Mouse (Mus musculus): ENCODE data around the gene Itpr3. TPM values are rescaled to one million over a fixed set of nuclear protein-coding genes. Genes with fewer than 3 reads are reported as not detected.
A peak's percentile ranks its signal among the peaks of the same experiment; 100 is the strongest.

The Itpr3 gene
- 6.1 and 7.4 TPM in 2 replicates for total RNA-seq (2021)
- long read RNA-seq, partial matches to known transcripts = 1 of 4 reads
- long read RNA-seq, other reads (novel, unspliced or antisense) = 3 of 4 reads

DNA sequence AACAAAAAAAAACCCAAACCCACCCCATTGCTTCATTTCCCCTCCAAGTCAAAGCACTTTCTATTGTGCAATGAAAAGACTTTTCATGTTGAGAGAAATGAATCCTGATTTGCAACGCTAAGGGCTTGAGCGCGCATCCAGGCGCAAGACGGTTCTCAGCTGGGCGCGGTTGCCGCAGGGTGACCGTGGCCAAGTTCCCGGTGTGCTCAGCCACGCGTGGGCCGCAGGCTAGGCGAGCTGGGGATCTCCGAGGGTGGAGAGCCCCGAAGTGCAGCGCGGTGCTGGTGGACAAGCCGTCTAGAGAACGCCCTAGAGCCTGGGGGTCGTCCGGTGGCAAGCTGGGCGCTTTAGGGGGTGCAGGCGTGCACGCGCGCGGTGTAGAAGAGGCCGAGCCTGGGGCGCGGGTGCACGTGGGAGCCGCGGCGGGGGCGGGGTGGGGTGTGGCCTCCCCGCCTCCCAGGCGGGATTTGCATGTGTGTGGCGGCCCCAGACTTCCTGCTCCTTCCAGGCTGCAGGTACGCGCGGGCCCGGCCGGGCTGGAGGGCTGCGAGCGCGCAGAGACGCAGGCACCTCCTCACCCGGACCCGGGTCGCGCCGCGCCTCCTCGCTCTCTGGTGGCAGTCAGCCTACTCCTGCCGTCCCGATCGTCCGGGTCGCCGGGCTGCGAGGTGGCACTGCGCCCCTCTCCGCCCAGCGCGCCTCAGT, at the start of gene Itpr3:
TSS of gene Itpr3 (plus strand) at position 493 of the 705 bp plus-strand sequence.
- peak; percentile 83 for DNase-seq

DNA sequence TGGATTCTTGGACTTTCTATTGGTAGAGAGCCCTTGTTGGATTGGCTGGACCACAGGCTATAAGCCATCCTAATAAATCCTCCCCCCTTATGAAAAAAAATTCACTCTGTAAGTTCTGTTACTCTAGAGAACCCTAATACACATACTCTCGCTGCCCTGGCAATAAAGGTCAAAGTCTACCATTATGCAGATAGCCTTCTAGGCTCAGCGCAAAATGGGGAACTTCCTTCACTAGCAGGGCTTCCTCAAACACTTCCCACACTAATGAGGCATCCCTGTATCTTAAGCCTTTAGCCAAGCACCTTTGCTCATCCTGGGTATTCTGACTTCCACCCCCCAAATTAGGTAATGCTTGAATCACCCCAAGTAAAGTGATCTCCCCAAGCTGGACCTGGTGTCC, 48.8 kb upstream of the Itpr3 start:
- DNase-seq = no peak

DNA sequence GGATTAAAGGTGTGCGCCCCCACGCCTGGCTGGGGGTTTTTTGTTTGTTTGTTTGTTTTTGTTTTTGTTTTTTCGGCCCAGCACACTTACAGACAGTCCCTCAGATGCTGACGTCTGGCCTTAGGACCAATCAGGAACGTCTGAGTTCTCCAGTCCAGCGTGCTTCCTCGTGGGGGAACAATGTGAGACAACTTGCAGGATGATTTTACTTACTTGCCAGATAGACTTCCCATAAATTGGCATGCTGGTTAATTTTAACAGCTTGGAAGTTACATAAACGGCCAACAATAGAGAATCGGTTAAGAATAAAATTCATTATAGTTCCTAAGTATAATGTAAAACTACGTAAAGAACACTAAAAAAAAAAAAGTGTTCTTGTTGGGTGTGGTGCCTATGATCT, 45.9 kb upstream of the Itpr3 start:
- no peak for DNase-seq

DNA sequence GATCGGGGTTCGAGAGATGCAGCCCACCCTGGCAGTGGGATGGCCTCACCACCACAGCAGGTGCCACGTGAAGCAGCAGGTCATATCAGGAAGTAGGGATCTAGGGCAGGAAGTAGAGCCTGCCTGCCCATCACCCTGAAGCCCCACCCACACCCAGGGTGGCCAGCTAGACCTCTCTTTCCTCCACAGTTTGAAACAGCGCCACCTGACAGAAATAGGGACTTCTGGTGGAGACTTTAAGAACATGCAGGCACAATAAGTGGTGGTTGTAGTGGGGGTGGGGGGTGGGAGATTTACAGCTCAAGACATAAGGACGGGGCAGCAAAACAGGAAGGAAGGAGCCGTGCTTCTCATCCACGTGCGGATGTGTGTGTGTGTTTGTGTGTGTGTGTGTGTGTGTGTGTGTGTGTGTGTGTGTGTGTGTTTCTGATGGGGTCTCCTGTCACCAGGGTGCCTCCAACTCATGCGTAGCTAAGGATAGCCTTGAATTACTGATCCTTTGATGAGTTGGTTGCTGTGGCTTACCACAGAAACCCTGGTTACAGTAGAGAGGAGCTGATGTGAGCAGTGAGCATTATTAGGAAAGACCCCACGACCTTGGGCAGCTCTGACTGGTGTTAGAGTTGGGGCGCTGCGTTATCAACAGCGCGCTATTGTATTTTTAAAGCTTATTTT, 45.0 kb upstream of the Itpr3 start:
- no peak for DNase-seq

DNA sequence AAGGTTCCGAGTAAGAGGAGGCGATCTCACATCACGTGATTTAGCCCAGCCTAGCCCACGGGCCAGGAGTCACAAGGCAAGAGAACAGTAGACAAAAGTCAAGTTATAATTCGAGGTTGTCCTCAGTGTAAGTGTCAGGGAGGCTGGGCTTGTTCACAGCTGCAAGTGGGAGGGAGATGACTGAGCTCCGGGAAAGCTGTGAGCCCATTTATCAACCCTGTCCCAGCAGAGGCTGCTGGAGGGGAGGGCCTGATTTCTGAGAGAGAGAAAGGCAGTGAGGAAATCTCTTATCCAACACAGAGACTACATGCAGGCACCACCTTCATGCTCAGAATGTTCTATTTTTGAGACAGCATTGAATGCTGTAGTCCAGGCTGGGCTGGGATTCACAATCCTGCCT, 44.2 kb upstream of the Itpr3 start:
- DNase-seq = no peak

DNA sequence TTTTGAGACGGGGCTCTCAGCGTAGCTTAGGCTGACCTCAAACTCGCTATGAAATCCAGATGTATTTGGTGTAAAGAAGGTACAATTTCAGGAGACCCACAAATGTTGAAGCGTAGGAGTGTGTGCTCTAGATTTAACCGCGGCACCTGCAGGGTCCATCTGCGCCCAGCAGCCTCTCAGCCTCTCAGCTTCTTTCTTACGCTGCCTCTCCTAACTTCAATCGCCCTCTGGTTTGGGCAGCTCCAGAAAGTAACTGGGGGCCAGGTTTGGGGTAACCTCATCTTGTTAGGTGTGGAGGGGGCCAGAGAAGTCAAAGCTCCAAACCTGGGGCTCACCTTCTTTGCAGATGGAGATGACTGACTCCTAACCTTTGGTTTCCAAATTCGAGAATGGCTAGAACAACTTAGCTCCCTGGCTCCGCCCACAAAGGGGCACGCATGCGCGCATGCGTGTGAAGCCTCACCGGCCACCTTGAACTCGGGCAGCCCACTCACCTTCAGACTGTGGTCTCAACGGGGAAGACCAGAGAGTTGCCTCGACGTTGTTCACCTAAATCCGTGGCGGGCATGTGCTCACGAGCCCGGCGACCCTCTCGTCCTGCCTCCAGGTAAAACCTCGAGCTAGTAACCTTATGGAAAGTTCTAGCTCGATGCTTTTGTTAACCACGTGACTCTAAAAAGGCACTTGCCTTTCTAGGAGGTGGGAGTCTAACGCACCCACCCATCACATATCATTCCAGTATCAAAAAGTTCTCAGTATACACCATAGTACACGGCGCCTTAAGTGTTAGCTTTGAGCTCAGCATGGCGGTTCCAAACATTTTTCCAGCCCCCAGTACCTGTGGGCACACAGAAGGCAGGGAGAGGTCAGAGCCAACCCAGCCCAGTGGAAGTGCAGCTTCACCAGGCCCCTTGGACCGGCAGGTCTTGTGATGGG, 39.3 kb upstream of the Itpr3 start:
- peak; percentile 88 for DNase-seq

DNA sequence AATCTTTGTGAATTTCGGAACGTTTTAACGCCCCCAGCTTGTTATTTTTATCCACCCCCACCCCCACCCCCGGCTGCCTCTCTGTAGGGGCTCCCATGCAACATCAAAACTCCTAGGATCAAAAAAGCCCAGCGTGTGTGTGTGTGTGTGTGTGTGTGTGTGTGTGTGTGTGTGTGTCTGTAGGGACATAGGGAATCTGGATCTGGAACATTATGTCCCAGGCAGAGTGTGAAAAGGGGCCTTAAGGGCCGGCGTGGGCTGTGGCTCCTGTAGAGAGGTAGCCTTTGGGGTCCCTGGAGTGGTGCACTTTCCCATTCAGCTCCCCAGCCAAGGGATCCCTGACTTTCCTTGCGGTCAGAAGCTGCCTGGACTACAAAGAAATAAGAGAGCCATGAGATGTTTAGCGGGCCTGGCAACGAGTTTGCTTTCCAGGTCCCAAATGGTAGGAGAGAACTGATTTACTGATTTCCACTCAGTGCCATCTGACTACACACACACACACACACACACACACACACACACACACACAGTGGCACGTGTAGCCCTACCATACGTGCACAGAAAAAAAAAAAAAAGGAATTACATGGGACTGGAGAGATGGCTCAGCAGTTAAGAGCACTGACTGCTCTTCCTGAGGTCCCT, 38.4 kb upstream of the Itpr3 start:
- DNase-seq = no peak

DNA sequence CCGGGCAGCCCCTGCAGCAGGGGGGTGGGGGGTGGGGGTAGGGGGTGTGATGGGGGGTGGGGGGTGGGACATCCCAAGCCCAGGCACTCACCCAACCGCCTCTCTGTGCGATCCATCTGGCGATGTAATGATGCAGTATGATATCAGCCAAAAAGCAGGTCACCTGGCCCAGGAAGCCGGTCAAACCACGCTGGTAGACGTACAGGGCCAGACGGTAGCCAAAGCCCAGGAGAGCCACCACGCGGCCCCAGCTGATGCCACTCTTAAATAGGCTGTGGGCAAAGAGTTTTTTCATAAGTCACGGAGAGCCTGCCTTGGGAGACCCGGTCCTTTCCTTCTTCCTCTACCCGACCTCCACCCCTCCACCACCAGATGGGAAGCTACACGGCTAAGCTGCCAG, 36.0 kb upstream of the Itpr3 start:
- DNase-seq = no peak

DNA sequence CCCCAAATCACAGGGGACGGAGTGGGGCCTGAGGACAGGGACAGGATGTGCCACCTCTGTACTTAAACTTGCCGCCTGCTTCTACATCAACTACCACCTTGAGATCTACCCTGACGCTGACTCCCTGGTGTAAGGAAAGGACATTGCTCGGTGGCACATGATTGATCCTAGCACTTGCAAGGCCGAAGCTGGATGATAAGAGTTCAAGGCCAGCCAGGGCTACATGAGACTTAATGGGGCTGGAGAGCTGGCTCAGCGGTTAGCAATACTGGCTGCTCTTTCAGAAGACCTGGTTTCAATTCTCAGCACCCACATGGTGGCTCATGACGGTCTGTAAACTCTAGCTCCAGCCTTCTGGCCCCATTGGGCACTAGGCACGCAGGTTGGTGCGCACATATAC, 35.4 kb upstream of the Itpr3 start:
- no peak for DNase-seq

DNA sequence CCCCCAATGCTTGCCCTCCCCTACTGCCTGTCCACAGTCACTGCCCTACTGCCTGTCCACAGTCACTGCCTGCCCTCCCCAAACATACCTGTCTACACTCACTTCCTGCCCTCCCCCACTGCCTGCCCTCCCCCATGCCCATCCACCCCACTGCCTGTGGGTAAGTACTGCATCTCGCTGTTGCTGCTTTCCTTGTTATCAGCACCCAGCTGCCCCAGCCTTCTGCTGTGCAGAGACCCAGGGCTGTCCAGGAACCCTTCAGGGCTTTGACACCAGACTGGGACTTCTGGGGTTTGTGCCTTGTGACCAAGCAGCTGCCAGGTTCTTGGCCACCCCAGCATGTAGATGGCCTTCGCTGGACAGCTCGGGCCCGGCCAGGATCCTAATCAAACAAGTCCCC, 33.8 kb upstream of the Itpr3 start:
- no peak for DNase-seq

DNA sequence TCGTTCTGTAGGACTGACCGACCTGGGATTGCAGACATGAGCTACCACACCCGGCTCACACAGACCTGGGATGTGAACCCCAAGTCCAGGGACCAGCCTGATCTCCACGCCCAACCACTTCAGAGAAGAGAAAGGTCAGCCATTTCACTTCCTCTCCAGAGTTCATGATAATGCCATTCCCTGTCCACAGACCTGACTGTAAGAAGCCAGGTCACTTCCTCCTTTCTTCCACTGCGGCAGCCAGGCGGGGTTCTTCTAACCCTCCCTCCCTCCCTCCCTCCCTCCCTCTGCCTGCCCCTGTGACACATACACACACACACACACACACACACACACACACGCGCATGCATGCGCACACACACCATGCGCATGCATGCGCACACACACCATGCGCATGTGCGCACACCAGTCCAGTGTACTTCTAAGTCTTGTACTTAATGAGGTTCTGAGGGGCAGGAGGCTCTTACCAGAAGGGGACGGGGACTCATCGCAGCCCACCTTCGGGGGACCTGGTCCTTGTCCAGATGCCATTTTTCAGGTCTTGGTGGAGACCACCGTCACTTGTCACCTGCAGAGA, 31.7 kb upstream of the Itpr3 start:
- no peak for DNase-seq

DNA sequence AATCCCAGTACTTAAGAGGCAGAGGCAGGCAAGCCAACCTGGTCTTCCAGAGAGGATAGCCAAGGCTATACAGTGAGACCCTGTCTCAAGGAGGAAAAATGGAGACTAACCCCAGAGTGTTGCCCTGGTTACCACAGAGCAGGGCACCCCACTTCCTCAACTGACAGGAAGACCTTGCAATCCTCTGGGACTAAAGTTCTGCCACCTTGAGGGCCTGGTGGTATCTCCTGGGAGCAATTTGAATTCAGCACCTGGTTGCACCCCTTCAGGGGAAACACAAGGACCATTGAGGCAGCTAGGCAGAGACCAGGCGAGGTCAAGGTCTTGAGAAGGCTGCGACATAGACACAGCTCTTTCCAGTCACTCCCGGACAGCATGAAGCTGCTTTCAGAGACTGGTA, 31.2 kb upstream of the Itpr3 start:
- DNase-seq = no peak

DNA sequence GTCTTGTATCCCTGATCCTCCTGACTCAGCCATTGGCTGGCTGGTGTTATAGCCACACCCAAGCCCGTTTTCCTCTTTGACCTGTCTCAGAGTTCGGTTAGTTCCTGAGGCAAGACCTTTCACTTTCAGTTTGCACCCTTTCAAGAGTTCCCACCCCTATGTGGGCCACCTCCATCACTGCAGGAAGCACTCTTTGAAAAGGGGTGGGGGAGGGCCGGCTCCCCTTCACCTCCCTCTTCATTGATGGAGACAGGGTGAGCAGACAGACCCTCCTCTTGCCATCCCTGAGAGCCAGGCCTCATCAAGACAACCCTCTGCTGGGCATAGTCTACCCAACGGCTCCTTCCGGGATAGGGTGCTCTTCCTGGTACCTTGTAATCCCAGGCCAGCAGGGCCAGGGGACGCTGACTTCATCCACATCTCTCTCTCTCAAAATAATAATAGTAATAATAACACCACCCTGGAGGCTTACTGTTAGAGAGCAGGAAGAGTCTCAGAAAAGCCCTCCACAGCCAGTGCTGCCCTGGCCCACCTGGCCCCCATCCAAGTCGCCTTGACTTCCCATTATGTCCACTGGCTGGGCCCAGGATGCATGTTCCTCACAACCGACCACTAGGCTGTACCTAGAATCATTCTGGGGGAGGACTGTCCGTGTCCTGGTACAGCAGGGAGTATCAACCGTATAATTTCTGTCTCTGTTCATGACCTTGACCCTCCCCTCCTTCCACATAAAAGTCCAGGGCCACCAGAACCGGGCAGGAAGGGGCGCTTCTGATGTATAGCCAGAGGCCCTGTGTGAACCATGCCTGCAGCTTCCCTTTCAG, 29.4 kb upstream of the Itpr3 start:
- peak; percentile 47 for DNase-seq

DNA sequence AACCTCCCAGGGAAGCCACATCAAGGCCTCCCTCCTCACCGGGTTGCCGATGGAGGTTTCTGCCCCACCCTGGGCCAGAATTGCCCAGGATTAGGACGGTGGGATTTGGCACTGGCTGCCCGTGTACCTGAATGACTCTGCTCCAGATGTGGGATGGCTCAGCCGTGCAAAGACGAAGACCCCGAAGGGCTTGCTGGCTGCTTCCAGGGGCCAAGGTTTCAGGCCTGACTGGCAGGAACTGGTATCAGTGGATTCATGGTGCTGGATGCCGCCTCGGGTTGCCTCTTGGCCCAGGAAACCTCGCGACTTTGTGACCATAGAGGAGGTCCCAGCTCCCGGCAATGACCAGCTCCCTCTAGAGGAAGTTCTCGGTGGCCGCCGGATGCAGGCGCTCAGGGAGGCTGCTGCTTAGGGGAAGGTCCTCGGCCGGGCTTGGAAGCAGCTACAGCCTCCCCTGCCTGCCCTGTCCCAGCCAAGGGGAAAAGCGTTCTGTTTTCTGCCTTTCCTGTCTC, 28.8 kb upstream of the Itpr3 start:
- peak; percentile 89 for DNase-seq

DNA sequence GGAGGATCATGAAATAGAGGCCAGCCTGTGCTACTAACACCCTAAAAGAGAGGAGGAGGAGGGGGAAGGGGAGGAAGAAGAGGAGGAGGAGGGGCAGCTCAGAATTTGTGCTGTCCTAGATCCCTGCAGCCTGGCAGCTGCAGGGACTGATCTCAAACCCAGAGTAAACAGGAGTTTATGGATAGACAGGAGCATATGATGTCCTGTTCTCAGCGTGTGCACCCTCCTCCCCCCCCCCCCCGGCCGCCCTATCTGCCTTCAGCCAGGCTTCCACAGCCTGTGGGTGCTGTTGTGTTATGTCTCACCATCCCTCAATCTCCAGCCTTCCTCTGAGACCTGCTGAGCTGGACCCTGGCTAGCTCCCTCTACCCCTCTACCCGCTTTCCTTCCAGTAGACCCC, 28.2 kb upstream of the Itpr3 start, which contains the start of gene Bak1:
TSS of gene Bak1 (minus strand) at position 101 of the 400 bp plus-strand sequence.
- no peak for DNase-seq

DNA sequence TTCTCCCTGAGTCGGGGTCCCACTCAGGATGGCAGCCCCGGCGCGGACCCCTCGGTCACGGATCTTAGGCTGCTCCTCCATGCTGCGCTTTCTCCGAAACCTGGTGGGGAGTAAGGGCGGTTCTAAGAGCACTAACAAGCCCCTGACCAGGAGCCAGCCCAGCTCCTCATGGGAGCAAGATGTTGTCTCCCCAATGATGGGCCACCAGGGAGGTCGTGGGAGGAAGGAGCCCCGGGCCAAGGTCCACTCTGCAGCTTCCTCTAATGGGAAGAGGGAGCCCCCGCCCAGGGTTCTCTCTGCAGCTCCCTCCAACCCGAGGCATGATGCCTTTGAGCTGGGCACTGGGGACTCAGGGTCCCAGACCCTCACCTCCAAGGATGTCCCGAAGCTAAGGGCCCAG, 27.7 kb upstream of the Itpr3 start:
- DNase-seq = no peak

DNA sequence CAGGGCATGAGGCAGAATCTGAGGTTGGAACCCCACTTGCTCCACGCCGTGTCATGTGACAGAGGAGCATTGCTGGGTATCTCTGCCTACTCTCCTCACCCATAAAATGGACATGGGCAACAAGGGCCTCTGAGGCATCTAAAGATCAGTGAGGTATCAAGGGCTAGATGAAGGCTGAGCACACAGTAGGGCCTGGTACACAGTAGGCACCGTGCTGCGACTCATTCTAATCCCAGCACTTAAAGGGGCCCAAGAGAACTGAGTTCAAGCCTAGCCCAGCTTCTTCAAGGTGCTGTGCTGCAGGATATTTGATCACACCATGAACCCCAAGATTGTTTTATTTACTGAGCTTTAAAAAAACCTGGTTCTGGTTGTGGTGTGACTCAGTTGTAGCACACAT, 26.2 kb upstream of the Itpr3 start:
- DNase-seq = no peak

DNA sequence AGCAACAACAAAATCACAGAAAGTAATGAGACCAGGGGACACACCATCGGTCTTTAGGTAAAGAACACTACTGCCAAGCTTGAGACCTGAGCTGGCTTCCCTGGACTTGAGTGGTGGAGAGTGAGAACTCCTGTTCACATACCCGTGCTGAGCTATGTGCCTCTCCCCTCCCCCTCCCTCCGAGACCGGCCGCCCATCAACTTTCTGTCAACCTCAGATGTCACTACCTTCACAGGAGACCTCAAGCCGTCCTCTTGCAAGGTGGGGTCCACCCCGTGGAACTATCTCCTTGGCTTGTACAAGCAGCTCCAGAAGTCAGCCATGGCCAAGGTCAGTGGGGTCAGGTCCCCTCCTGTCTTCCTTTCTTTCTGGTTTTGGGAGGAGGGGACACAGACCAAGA, 24.8 kb upstream of the Itpr3 start:
- no peak for DNase-seq

DNA sequence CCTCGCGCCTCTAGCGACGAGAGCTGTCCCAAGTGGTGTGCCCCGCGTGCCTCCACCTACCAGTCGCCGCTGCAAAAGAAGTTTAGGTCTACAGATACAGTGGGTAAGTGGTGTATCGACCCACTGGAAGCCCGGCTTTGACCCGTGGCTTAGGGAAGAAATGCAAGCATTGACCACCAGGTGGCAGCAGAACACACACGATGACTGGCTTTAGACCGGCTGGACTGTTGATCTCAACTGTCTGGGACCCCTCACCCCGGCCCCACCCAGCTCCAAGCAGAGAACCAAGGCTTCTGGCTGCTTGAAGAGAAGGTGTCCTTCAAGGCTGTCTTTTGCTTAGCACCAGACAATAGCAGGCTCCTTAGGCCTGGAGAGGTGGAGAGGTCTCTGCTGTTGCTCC, 24.2 kb upstream of the Itpr3 start:
- DNase-seq = peak; percentile 75

DNA sequence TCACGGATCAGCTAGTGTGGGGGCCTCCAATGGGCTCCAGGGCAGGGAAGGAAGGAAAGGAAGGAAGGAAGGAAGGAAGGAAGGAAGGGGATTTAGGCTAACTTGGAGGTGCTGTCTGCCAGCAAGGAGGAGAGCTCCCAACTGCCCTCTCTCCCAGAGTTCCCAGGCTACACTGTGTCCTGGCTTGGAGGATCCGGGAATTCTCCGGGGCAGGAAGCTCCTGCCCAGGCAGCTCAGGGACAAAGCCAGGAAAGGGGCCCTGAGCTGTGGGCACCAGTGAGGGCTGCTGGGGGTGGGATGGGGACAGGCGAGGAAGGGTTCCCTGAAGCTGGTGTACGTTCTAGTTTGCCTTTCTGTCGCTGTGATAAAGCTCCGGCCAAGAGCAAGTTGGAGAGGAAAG, 20.6 kb upstream of the Itpr3 start:
- DNase-seq = no peak

Data from adrenal gland, postnatal 25 days (tissue).